Mouse (Mus musculus) liver, embryonic 15.5 days (tissue): ENCODE data around the gene Fgd4. TPM values are rescaled to one million over a fixed set of nuclear protein-coding genes. Genes with fewer than 3 reads are reported as not detected.
"Not testable (repeated sequence)": the region's sequence is repeated elsewhere in the genome, so short reads cannot be mapped to it uniquely, and the experiment has no call there.

Experiments used
- ATAC-seq: fragments of 200-750 bp; cut with Nextera tagmentation; 2 replicates; pipeline ENCODE4 v1.8.0; 2017; ENCODE audit warnings: moderate number of reproducible peaks, mild to moderate bottlenecking, moderate library complexity; ENCODE audit not compliant: insufficient read depth
- H3K27ac ChIP-seq: fragments of 300-500 bp; sonication (generic); replicated peaks from 2 replicates; pipeline ENCODE4 v1.5.1; 2015; ENCODE audit warnings: mild to moderate bottlenecking, inconsistent platforms
- H3K27me3 ChIP-seq: fragments of 300-500 bp; sonication (generic); 2 replicates; pipeline ENCODE4 v1.6.1; 2015; ENCODE audit warnings: mild to moderate bottlenecking, inconsistent platforms
- H3K36me3 ChIP-seq: fragments of 300-500 bp; sonication (generic); replicated peaks from 2 replicates; pipeline ENCODE4 v1.6.1; 2015; ENCODE audit warnings: moderate library complexity, mild to moderate bottlenecking, inconsistent platforms
- H3K4me1 ChIP-seq: fragments of 300-500 bp; sonication (generic); replicated peaks from 2 replicates; pipeline ENCODE4 v1.6.1; 2015; ENCODE audit warnings: inconsistent platforms
- H3K4me2 ChIP-seq: fragments of 300-500 bp; sonication (generic); 2 replicates; pipeline ENCODE4 v1.6.1; 2015; ENCODE audit warnings: moderate library complexity, mild to moderate bottlenecking, inconsistent platforms
- H3K4me3 ChIP-seq: fragments of 300-500 bp; sonication (generic); replicated peaks from 2 replicates; pipeline ENCODE4 v1.5.1; 2015; ENCODE audit warnings: mild to moderate bottlenecking, inconsistent platforms
- H3K9ac ChIP-seq: fragments of 300-500 bp; sonication (generic); 2 replicates; pipeline ENCODE4 v1.6.1; 2015; ENCODE audit warnings: moderate library complexity, mild to moderate bottlenecking, inconsistent platforms
- H3K9me3 ChIP-seq: fragments of 300-500 bp; sonication (generic); replicated peaks from 2 replicates; pipeline ENCODE4 v1.6.1; 2016; ENCODE audit warnings: inconsistent platforms
- WGBS: fragments of 180-500 bp; shearing (Covaris S2); methylation state at CpG from one replicate; pipeline ENCODE4 v1.1.7; 2015; ENCODE audit warnings: mixed read lengths; ENCODE audit not compliant: insufficient replicate concordance; 5-methylcytosine and 5-hydroxymethylcytosine counted together
- polyA plus RNA-seq: library from polyadenylated mRNA; unstranded; fragments of >200 nt; fragmentation: Nextera tagmentation; extraction: Ambion mirVana; gene quantifications from 2 replicates; pipeline ENCODE4 v1.2.1, GENCODE M21; 2015

Gene Fgd4
- polyA plus RNA-seq, 1 experiment from 2014 or later, result 2.2 TPM

- not testable (repeated sequence) for H3K27ac ChIP-seq, H3K4me3 ChIP-seq, ATAC-seq, H3K9me3 ChIP-seq, H3K4me1 ChIP-seq, H3K4me2 ChIP-seq, H3K9ac ChIP-seq, H3K36me3 ChIP-seq, H3K27me3 ChIP-seq
- 58% methylated on average over 2 of the region's 2 CpGs for WGBS
Observed at GRCm38 (mm10) chr16:16539396-16539795, 61.0 kb downstream of the Fgd4 start.

GRCm38 (mm10) chr16:16535232-16535631 is 65.1 kb downstream of the Fgd4 start:
- Histone ChIP-seq H3K27ac (no peak overlapping the region), H3K4me1 (no peaks in the 10 kb centered on the region), H3K9me3 (no peaks in the 10 kb centered on the region), H3K36me3 (no peaks in the 10 kb centered on the region), H3K9ac (no peak overlapping the region), H3K27me3 (no peaks in the 10 kb centered on the region), H3K4me3 (no peak overlapping the region), H3K4me2 (no peak overlapping the region)
- no peak for ATAC-seq
- WGBS, result 66% methylated on average over 2 of the region's 2 CpGs

- Histone ChIP-seq H3K4me1 (0 out of 2 replicates have a peak, but pooled peaks cover 5% of the 10 kb centered on the region), H3K9ac (no peak overlapping the region), H3K4me3 (no peak overlapping the region), H3K9me3 (no peaks in the 10 kb centered on the region), H3K27ac (no peak overlapping the region), H3K27me3 (no peaks in the 10 kb centered on the region), H3K4me2 (no peak overlapping the region), H3K36me3 (no peaks in the 10 kb centered on the region)
- 54% methylated on average over 3 of the region's 3 CpGs for WGBS
- no peak for ATAC-seq
Observed at GRCm38 (mm10) chr16:16528014-16528413, 72.3 kb downstream of the Fgd4 start.

GRCm38 (mm10) chr16:16527267-16527666 is 73.1 kb downstream of the Fgd4 start:
- H3K4me1 ChIP-seq, result 0 out of 2 replicates have a peak, but pooled peaks cover 5% of the 10 kb centered on the region
- no peak overlapping the region for H3K9ac ChIP-seq
- H3K36me3 ChIP-seq, result no peaks in the 10 kb centered on the region
- peak overlapping the region; percentile 7; the same call in 1 of the 2 replicates for H3K4me2 ChIP-seq
- no peak overlapping the region for H3K4me3 ChIP-seq
- H3K27ac ChIP-seq, result peak overlapping the region; percentile 24; the same call in 1 of the 2 replicates
- no peak for ATAC-seq
- H3K9me3 ChIP-seq, result no peaks in the 10 kb centered on the region
- no peaks in the 10 kb centered on the region for H3K27me3 ChIP-seq
- WGBS, result 60% methylated on average over 8 of the region's 8 CpGs

- 0 out of 2 replicates have a peak, but pooled peaks cover 5% of the 10 kb centered on the region for H3K4me1 ChIP-seq
- H3K27me3 ChIP-seq, result no peaks in the 10 kb centered on the region
- H3K4me3 ChIP-seq, result no peak overlapping the region
- H3K27ac ChIP-seq, result 0 out of 2 replicates have a peak overlapping the region, but pooled peaks have one; percentile 24
- 0 out of 2 replicates have a peak overlapping the region, but pooled peaks have one; percentile 10 for H3K4me2 ChIP-seq
- no peak for ATAC-seq
- 44% methylated on average over 6 of the region's 6 CpGs for WGBS
- H3K9ac ChIP-seq, result no peak overlapping the region
- H3K36me3 ChIP-seq, result no peaks in the 10 kb centered on the region
- H3K9me3 ChIP-seq, result no peaks in the 10 kb centered on the region
Observed at GRCm38 (mm10) chr16:16526741-16527105, 73.6 kb downstream of the Fgd4 start.

GRCm38 (mm10) chr16:16526097-16526740 is 74.1 kb downstream of the Fgd4 start:
- Histone ChIP-seq H3K9me3 (no peaks in the 10 kb centered on the region), H3K4me2 (0 out of 2 replicates have a peak overlapping the region, but pooled peaks have one; percentile 10), H3K36me3 (no peaks in the 10 kb centered on the region), H3K9ac (no peak overlapping the region), H3K4me3 (no peak overlapping the region), H3K27ac (no peak overlapping the region), H3K27me3 (no peaks in the 10 kb centered on the region), H3K4me1 (0 out of 2 replicates have a peak, but pooled peaks cover 5% of the 10 kb centered on the region)
- ATAC-seq, result no peak
- WGBS, result 52% methylated on average over 6 of the region's 6 CpGs

GRCm38 (mm10) chr16:16525266-16525904 is 75.0 kb downstream of the Fgd4 start:
- Histone ChIP-seq H3K4me2 (no peak overlapping the region), H3K36me3 (no peaks in the 10 kb centered on the region), H3K9me3 (no peaks in the 10 kb centered on the region), H3K27ac (no peak overlapping the region; the same call in 1 of the 2 replicates), H3K4me3 (no peak overlapping the region), H3K4me1 (0 out of 2 replicates have a peak, but pooled peaks cover 5% of the 10 kb centered on the region), H3K27me3 (no peaks in the 10 kb centered on the region), H3K9ac (no peak overlapping the region)
- WGBS, result 44% methylated on average over 3 of the region's 3 CpGs
- ATAC-seq, result no peak

GRCm38 (mm10) chr16:16523632-16524031 is 76.7 kb downstream of the Fgd4 start:
- H3K27me3 ChIP-seq, result no peaks in the 10 kb centered on the region
- H3K4me2 ChIP-seq, result no peak overlapping the region
- no peaks in the 10 kb centered on the region for H3K9me3 ChIP-seq
- 61% methylated on average over 2 of the region's 2 CpGs for WGBS
- no peaks in the 10 kb centered on the region for H3K36me3 ChIP-seq
- H3K27ac ChIP-seq, result no peak overlapping the region
- H3K9ac ChIP-seq, result no peak overlapping the region
- no peak for ATAC-seq
- no peak overlapping the region for H3K4me3 ChIP-seq
- 0 out of 2 replicates have a peak, but pooled peaks cover 5% of the 10 kb centered on the region for H3K4me1 ChIP-seq

GRCm38 (mm10) chr16:16522869-16523268 is 77.5 kb downstream of the Fgd4 start:
- not testable (repeated sequence) for H3K36me3 ChIP-seq, H3K27me3 ChIP-seq, H3K4me3 ChIP-seq, H3K4me1 ChIP-seq, H3K9me3 ChIP-seq, H3K9ac ChIP-seq, H3K27ac ChIP-seq, H3K4me2 ChIP-seq, ATAC-seq
- WGBS, result 63% methylated on average over 2 of the region's 2 CpGs

- H3K27ac ChIP-seq, result no peak overlapping the region
- 45% methylated on average over 3 of the region's 3 CpGs for WGBS
- ATAC-seq, result peak; percentile 37; the same call in 1 of the 2 replicates
Observed at GRCm38 (mm10) chr16:16501491-16501890, 98.9 kb downstream of the Fgd4 start.

GRCm38 (mm10) chr16:16500926-16501325 is 99.4 kb downstream of the Fgd4 start:
- Histone ChIP-seq H3K27ac (no peak overlapping the region), H3K36me3 (no peaks in the 10 kb centered on the region), H3K9ac (no peak overlapping the region), H3K9me3 (no peaks in the 10 kb centered on the region), H3K4me1 (no peaks in the 10 kb centered on the region), H3K4me3 (no peak overlapping the region), H3K27me3 (no peaks in the 10 kb centered on the region), H3K4me2 (no peak overlapping the region)
- no peak for ATAC-seq
- 50% methylated on average over 2 of the region's 2 CpGs for WGBS

More at GRCm38 (mm10) chr16:16501491-16501890, 98.9 kb downstream of the Fgd4 start:
- Histone ChIP-seq H3K36me3 (no peaks in the 10 kb centered on the region), H3K4me3 (no peak overlapping the region), H3K9ac (no peak overlapping the region), H3K4me1 (no peaks in the 10 kb centered on the region), H3K4me2 (no peak overlapping the region), H3K27me3 (no peaks in the 10 kb centered on the region), H3K9me3 (no peaks in the 10 kb centered on the region)
